Mouse (Mus musculus) neural tube, embryonic 11.5 days (tissue): ENCODE measurements at regions not wholly inside any gene's neighbourhood (a gene's known extent, or its start where the extent isn't known, plus 50 kb on each side); places are given as distances from the start of the nearest gene placed in this dataset.

Source experiments
- ATAC-seq: fragments of 200-750 bp; cut with Nextera tagmentation; 2 replicates; pipeline ENCODE4 v1.8.0; 2017; ENCODE audit warnings: moderate number of reproducible peaks, mild to moderate bottlenecking, moderate TSS enrichment, moderate library complexity; ENCODE audit not compliant: insufficient read depth, low FRiP score, low TSS enrichment
- DNase-seq: peaks from one replicate; pipeline ENCODE4 v3.0.0-alpha.2; 2015; ENCODE audit warnings: low spot score
- H3K27ac ChIP-seq: fragments of 300-500 bp; sonication (generic); 2 replicates; pipeline ENCODE4 v1.5.1; 2014; ENCODE audit warnings: low read depth, mild to moderate bottlenecking, low read length
- H3K27me3 ChIP-seq: fragments of 300-500 bp; sonication (generic); 2 replicates; pipeline ENCODE4 v1.6.1; 2014; ENCODE audit warnings: mild to moderate bottlenecking, low read length, mixed read lengths; ENCODE audit not compliant: control insufficient read depth, insufficient read depth
- H3K36me3 ChIP-seq: fragments of 300-500 bp; sonication (generic); 2 replicates; pipeline ENCODE4 v1.6.1; 2014; ENCODE audit warnings: mild to moderate bottlenecking, low read length, moderate library complexity, mixed read lengths; ENCODE audit not compliant: control insufficient read depth, insufficient read depth
- H3K4me1 ChIP-seq: fragments of 300-500 bp; sonication (generic); 2 replicates; pipeline ENCODE4 v1.6.1; 2014; ENCODE audit warnings: low read length, mixed read lengths; ENCODE audit not compliant: control insufficient read depth, insufficient read depth
- H3K4me2 ChIP-seq: fragments of 300-500 bp; sonication (generic); 2 replicates; pipeline ENCODE4 v1.6.1; 2014; ENCODE audit warnings: low read depth, mild to moderate bottlenecking, moderate library complexity
- H3K4me3 ChIP-seq: fragments of 300-500 bp; sonication (generic); 2 replicates; pipeline ENCODE4 v1.5.1; 2014; ENCODE audit warnings: low read depth, low read length
- H3K9ac ChIP-seq: fragments of 300-500 bp; sonication (generic); 2 replicates; pipeline ENCODE4 v1.6.1; 2014; ENCODE audit warnings: mild to moderate bottlenecking, low read length
- H3K9me3 ChIP-seq: fragments of 300-500 bp; sonication (generic); 2 replicates; pipeline ENCODE4 v1.6.1; 2016; ENCODE audit warnings: low read length; ENCODE audit not compliant: control insufficient read depth
- WGBS: fragments of 180-500 bp; shearing (Covaris S2); extraction: QIAGEN DNeasy Blood & Tissue Kit; methylation state at CpG from one replicate; pipeline ENCODE4 v1.1.7; 2014; 5-methylcytosine and 5-hydroxymethylcytosine counted together

- Histone ChIP-seq H3K27ac (no peak overlapping the region), H3K4me2 (no peak overlapping the region), H3K4me1 (no peaks in the 10 kb centered on the region), H3K9me3 (no peaks in the 10 kb centered on the region), H3K27me3 (no peaks in the 10 kb centered on the region), H3K36me3 (no peaks in the 10 kb centered on the region), H3K9ac (no peak overlapping the region), H3K4me3 (no peak overlapping the region)
- WGBS = 64% methylated on average over 12 of the region's 12 CpGs
- ATAC-seq = no peak
- DNase-seq = no peak
Observed at GRCm38 (mm10) chr7:135809751-135810379, 93.7 kb upstream of the Mki67 start.

- H3K4me1 ChIP-seq = no peaks in the 10 kb centered on the region
- ATAC-seq (no peak), DNase-seq (no peak)
- H3K4me2 ChIP-seq = no peak overlapping the region
- no peak overlapping the region for H3K27ac ChIP-seq
- H3K9ac ChIP-seq = no peak overlapping the region
- 84% methylated on average over 9 of the region's 9 CpGs for WGBS
- no peak overlapping the region for H3K4me3 ChIP-seq
- no peaks in the 10 kb centered on the region for H3K36me3 ChIP-seq
- no peaks in the 10 kb centered on the region for H3K27me3 ChIP-seq
- H3K9me3 ChIP-seq = no peaks in the 10 kb centered on the region
Observed at GRCm38 (mm10) chr7:135810971-135811370, 94.8 kb upstream of the Mki67 start.

GRCm38 (mm10) chr7:135813616-135814015 is 97.5 kb upstream of the Mki67 start:
- Histone ChIP-seq H3K4me2 (no peak overlapping the region), H3K36me3 (no peaks in the 10 kb centered on the region), H3K9ac (no peak overlapping the region), H3K4me1 (no peaks in the 10 kb centered on the region), H3K4me3 (no peak overlapping the region), H3K27me3 (no peaks in the 10 kb centered on the region), H3K27ac (no peak overlapping the region), H3K9me3 (no peaks in the 10 kb centered on the region)
- 87% methylated on average over 3 of the region's 3 CpGs for WGBS
- DNase-seq (no peak), ATAC-seq (no peak)

- Histone ChIP-seq H3K9me3 (no peaks in the 10 kb centered on the region), H3K27ac (no peak overlapping the region), H3K4me3 (no peak overlapping the region), H3K9ac (no peak overlapping the region), H3K27me3 (no peaks in the 10 kb centered on the region), H3K4me2 (no peak overlapping the region), H3K4me1 (no peaks in the 10 kb centered on the region), H3K36me3 (no peaks in the 10 kb centered on the region)
- DNase-seq (no peak), ATAC-seq (no peak)
- WGBS = 86% methylated on average over 3 of the region's 3 CpGs
Observed at GRCm38 (mm10) chr7:135816191-135816590, 100.0 kb upstream of the Mki67 start.

- DNase-seq (no peak), ATAC-seq (no peak)
- Histone ChIP-seq H3K27ac (no peak overlapping the region), H3K4me2 (no peak overlapping the region), H3K4me1 (no peaks in the 10 kb centered on the region), H3K9ac (no peak overlapping the region), H3K36me3 (no peaks in the 10 kb centered on the region), H3K27me3 (no peaks in the 10 kb centered on the region), H3K4me3 (no peak overlapping the region), H3K9me3 (no peaks in the 10 kb centered on the region)
- 60% methylated on average over 3 of the region's 3 CpGs for WGBS
Observed at GRCm38 (mm10) chr7:135817868-135818267, 101.7 kb upstream of the Mki67 start.

- no peak overlapping the region for H3K4me3 ChIP-seq
- 67% methylated on average over 3 of the region's 3 CpGs for WGBS
- H3K27ac ChIP-seq = no peak overlapping the region
- no peaks in the 10 kb centered on the region for H3K9me3 ChIP-seq
- no peaks in the 10 kb centered on the region for H3K36me3 ChIP-seq
- ATAC-seq (no peak), DNase-seq (no peak)
- no peak overlapping the region for H3K4me2 ChIP-seq
- no peak overlapping the region for H3K9ac ChIP-seq
- no peaks in the 10 kb centered on the region for H3K27me3 ChIP-seq
- H3K4me1 ChIP-seq = no peaks in the 10 kb centered on the region
Observed at GRCm38 (mm10) chr7:135818298-135818697, 102.1 kb upstream of the Mki67 start.

GRCm38 (mm10) chr7:135823884-135824750 is 108.0 kb upstream of the Mki67 start:
- Histone ChIP-seq H3K9ac (no peak overlapping the region), H3K4me1 (no peaks in the 10 kb centered on the region), H3K36me3 (no peaks in the 10 kb centered on the region), H3K9me3 (no peaks in the 10 kb centered on the region), H3K4me3 (no peak overlapping the region), H3K27me3 (no peaks in the 10 kb centered on the region), H3K4me2 (no peak overlapping the region), H3K27ac (no peak overlapping the region)
- WGBS = 74% methylated on average over 6 of the region's 6 CpGs
- DNase-seq = no peak
- no peak for ATAC-seq

GRCm38 (mm10) chr7:135829246-135829645 is 113.1 kb upstream of the Mki67 start:
- H3K4me2 ChIP-seq = no peak overlapping the region
- no peak overlapping the region for H3K4me3 ChIP-seq
- no peak overlapping the region for H3K27ac ChIP-seq
- no peaks in the 10 kb centered on the region for H3K36me3 ChIP-seq
- DNase-seq = no peak
- WGBS = 65% methylated on average over 2 of the region's 2 CpGs
- H3K27me3 ChIP-seq = no peaks in the 10 kb centered on the region
- no peaks in the 10 kb centered on the region for H3K4me1 ChIP-seq
- H3K9ac ChIP-seq = no peak overlapping the region
- no peak for ATAC-seq
- H3K9me3 ChIP-seq = no peaks in the 10 kb centered on the region

- Histone ChIP-seq H3K4me2 (no peak overlapping the region), H3K27me3 (no peaks in the 10 kb centered on the region), H3K9ac (no peak overlapping the region), H3K4me1 (peaks cover 3% of the 10 kb centered on the region; the same call in 1 of the 2 replicates), H3K36me3 (no peaks in the 10 kb centered on the region), H3K4me3 (no peak overlapping the region), H3K27ac (no peak overlapping the region), H3K9me3 (no peaks in the 10 kb centered on the region)
- no peak for DNase-seq
- no peak for ATAC-seq
- 79% methylated on average over 9 of the region's 9 CpGs for WGBS
Observed at GRCm38 (mm10) chr7:135833425-135833824, 117.3 kb upstream of the Mki67 start.
